Mouse (Mus musculus) midbrain, embryonic 10.5 days (tissue): ENCODE measurements around the gene Figla. TPM values are rescaled to one million over a fixed set of nuclear protein-coding genes. Genes with fewer than 3 reads are reported as not detected.
"Not testable (repeated sequence)": the region's sequence is repeated elsewhere in the genome, so short reads cannot be mapped to it uniquely, and the experiment has no call there.

ENCODE experiments used
- DNase-seq: peaks from one replicate; pipeline ENCODE4 v3.0.0-alpha.2; 2017; ENCODE audit warnings: low spot score
- H3K27ac ChIP-seq: fragments of 300-500 bp; sonication (generic); replicated peaks from 2 replicates; pipeline ENCODE4 v1.5.1; 2016; ENCODE audit warnings: mild to moderate bottlenecking
- H3K27me3 ChIP-seq: fragments of 300-500 bp; sonication (generic); 2 replicates; pipeline ENCODE4 v1.6.1; 2016; ENCODE audit warnings: low read depth, mild to moderate bottlenecking; ENCODE audit not compliant: poor library complexity, severe bottlenecking
- H3K36me3 ChIP-seq: fragments of 300-500 bp; sonication (generic); 2 replicates; pipeline ENCODE4 v1.6.1; 2016; ENCODE audit warnings: mild to moderate bottlenecking, moderate library complexity
- H3K4me1 ChIP-seq: fragments of 300-500 bp; sonication (generic); 2 replicates; pipeline ENCODE4 v1.6.1; 2016
- H3K4me3 ChIP-seq: fragments of 300-500 bp; sonication (generic); 2 replicates; pipeline ENCODE4 v1.5.1; 2016; ENCODE audit warnings: mild to moderate bottlenecking, moderate library complexity
- H3K9me3 ChIP-seq: fragments of 300-500 bp; sonication (generic); replicated peaks from 2 replicates; pipeline ENCODE4 v1.6.1; 2016; ENCODE audit warnings: mild to moderate bottlenecking
- WGBS: fragments of 180-500 bp; shearing (Covaris S2); methylation state at CpG from one replicate; pipeline ENCODE4 v1.1.7; 2016; 5-methylcytosine and 5-hydroxymethylcytosine counted together
- polyA plus RNA-seq: library from polyadenylated mRNA; unstranded; fragments of >200 nt; fragmentation: Nextera tagmentation; extraction: Ambion mirVana; gene quantifications from 2 replicates; pipeline ENCODE4 v1.2.1, GENCODE M21; 2016

The Figla gene
- not detected in 2 replicates for polyA plus RNA-seq

DNA sequence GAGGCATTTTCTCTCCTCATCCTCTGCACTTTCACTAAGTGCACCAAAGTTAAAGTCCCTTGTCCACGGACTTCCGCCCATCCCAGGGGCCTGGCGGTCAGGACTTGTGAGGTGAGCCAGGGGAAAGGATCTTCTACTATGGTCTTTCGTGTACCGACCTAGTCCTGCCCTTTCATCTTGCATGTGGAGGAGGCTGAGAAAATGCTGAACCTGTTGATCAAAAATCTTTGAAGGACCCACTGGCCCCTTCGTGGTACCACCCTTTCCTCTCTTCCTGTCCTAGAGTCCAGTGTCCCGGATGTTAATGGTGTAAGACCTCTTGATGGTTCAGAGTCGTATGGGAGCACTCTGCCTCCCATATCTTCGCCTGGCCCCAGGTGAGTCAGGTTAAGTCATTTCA lies at the start of gene Figla:
Gene Figla, plus strand, starts transcription at position 301 of the 400 bp plus-strand sequence.
- 85% methylated on average over 9 of the region's 9 CpGs for WGBS
- no peak within 1 kb of the TSS for H3K4me3 ChIP-seq

GRCm38 (mm10) chr6:85966686-85967085 lies 49.3 kb upstream of the Figla start:
- Histone ChIP-seq H3K4me3 (no peak overlapping the region), H3K4me1 (peaks cover 4% of the 10 kb centered on the region), H3K36me3 (no peaks in the 10 kb centered on the region), H3K27me3 (no peaks in the 10 kb centered on the region), H3K9me3 (no peaks in the 10 kb centered on the region), H3K27ac (no peak overlapping the region)
- DNase-seq = no peak
- WGBS = 83% methylated on average over 4 of the region's 4 CpGs

More for the DNA sequence above, at the start of gene Figla:
- no peaks in the 10 kb centered on the region for H3K4me1 ChIP-seq
- no peak within 1 kb of the TSS for H3K27ac ChIP-seq
- H3K9me3 ChIP-seq = no peaks in the 10 kb centered on the region
- no peak for DNase-seq
- H3K27me3 ChIP-seq = no peaks in the 10 kb centered on the region
- no peaks in the 10 kb centered on the region for H3K36me3 ChIP-seq

GRCm38 (mm10) chr6:85969889-85970288 lies 46.1 kb upstream of the Figla start:
- H3K36me3 ChIP-seq = no peaks in the 10 kb centered on the region
- no peak for DNase-seq
- 66% methylated on average over 2 of the region's 2 CpGs for WGBS
- no peaks in the 10 kb centered on the region for H3K4me1 ChIP-seq
- H3K9me3 ChIP-seq = no peaks in the 10 kb centered on the region
- no peak overlapping the region for H3K4me3 ChIP-seq
- no peak overlapping the region for H3K27ac ChIP-seq
- no peaks in the 10 kb centered on the region for H3K27me3 ChIP-seq

- 81% methylated on average over 3 of the region's 3 CpGs for WGBS
- no peaks in the 10 kb centered on the region for H3K4me1 ChIP-seq
- no peak overlapping the region for H3K27ac ChIP-seq
- DNase-seq = no peak
- H3K4me3 ChIP-seq = no peak overlapping the region
- no peaks in the 10 kb centered on the region for H3K27me3 ChIP-seq
- H3K9me3 ChIP-seq = no peaks in the 10 kb centered on the region
- H3K36me3 ChIP-seq = no peaks in the 10 kb centered on the region
Observed at GRCm38 (mm10) chr6:85972699-85973098, 43.3 kb upstream of the Figla start.

DNA sequence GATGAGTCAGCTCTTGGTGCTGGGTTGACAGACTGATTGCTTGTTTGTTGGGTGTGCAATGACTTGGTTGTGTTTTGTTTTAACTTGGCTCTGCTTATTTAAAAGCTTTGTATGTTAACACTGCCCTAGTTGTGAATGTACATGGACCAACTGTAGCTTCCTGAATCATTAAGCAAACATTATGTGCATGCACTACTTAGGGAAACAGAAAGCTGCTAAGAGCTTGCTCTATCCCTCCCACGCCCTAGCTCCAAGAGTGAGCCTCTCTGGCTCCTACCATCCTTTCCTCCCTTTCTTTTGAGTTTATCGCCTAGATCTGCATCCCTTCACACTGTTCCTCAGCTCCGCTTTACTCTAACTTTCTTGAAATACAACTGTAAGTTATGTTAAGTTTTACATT lies 42.6 kb upstream of the Figla start:
- no peak for DNase-seq
- WGBS = 90% methylated on average over 3 of the region's 3 CpGs
- H3K27me3 ChIP-seq = no peaks in the 10 kb centered on the region

DNA sequence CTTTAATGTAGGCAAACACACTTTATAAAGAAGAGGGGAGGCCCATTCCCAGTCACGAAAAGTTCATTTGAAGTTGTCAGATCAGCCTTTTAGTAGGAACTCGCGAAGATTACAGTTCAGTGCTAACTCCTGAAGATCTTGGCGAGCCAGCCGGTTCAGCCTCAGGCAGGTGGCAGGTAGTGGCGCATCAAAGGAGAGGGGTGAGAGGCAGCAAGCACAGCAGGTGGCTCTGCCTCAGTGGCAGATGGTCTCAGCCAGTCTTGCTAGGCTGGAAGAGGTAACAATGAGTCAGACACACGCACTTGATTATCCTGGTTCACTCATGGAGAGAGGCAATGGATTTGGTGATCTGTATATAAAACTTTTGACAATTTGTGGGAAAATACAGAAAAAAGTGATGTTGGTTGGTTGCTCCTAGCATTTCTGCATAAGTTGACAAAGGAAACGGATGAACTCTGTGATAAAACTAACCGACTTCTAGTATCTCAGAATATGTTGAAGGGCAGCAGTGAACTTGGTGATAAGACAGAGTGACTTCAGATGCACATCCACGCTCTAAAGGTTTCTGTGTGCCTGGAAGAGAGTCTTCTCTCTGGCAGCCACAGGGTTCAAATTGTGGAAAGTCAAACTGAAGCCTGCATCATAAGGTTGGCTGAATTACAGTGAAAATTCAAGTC lies 40.9 kb upstream of the Figla start:
- WGBS = 65% methylated on average over 10 of the region's 10 CpGs
- Histone ChIP-seq H3K27ac (no peak overlapping the region), H3K4me3 (no peak overlapping the region), H3K9me3 (0 out of 2 replicates have a peak, but pooled peaks cover 4% of the 10 kb centered on the region), H3K27me3 (no peaks in the 10 kb centered on the region), H3K36me3 (no peaks in the 10 kb centered on the region), H3K4me1 (no peaks in the 10 kb centered on the region)
- no peak for DNase-seq

More for the DNA sequence above, 42.6 kb upstream of the Figla start:
- Histone ChIP-seq H3K4me1 (no peaks in the 10 kb centered on the region), H3K36me3 (no peaks in the 10 kb centered on the region), H3K4me3 (no peak overlapping the region), H3K27ac (no peak overlapping the region), H3K9me3 (0 out of 2 replicates have a peak, but pooled peaks cover under 1% of the 10 kb centered on the region)

DNA sequence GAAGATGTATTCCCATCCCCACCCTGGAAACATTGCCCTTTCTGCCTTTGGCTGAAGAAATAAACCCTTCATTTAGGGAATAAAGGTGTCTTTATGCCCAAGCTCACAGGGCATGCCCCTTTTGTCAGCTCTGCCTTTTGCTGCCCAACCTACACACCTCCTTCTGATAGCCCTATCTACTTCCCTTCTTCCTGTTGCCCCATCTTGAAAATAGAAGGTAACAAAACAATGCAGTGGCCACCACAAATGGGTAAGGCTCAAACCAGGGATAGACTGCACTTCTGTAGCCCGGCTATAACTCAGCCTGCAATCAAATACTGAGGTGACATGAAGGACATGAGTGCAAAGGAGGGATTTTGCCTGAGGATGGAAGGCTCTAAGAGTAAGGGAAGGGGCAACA lies 40.2 kb upstream of the Figla start:
- no peak for DNase-seq
- no peaks in the 10 kb centered on the region for H3K4me1 ChIP-seq
- H3K4me3 ChIP-seq = no peak overlapping the region
- no peak overlapping the region for H3K27ac ChIP-seq
- H3K36me3 ChIP-seq = no peaks in the 10 kb centered on the region
- WGBS = 86% methylated on average over 1 of the region's 1 CpGs
- H3K9me3 ChIP-seq = 0 out of 2 replicates have a peak, but pooled peaks cover 4% of the 10 kb centered on the region
- H3K27me3 ChIP-seq = no peaks in the 10 kb centered on the region

- H3K27ac ChIP-seq = no peak overlapping the region
- WGBS = 94% methylated on average over 5 of the region's 5 CpGs
- DNase-seq = no peak
- H3K4me1 ChIP-seq = no peaks in the 10 kb centered on the region
- 0 out of 2 replicates have a peak, but pooled peaks cover 4% of the 10 kb centered on the region for H3K9me3 ChIP-seq
- no peaks in the 10 kb centered on the region for H3K27me3 ChIP-seq
- no peak overlapping the region for H3K4me3 ChIP-seq
- H3K36me3 ChIP-seq = no peaks in the 10 kb centered on the region
Observed at GRCm38 (mm10) chr6:85976242-85976641, 39.7 kb upstream of the Figla start.

DNA sequence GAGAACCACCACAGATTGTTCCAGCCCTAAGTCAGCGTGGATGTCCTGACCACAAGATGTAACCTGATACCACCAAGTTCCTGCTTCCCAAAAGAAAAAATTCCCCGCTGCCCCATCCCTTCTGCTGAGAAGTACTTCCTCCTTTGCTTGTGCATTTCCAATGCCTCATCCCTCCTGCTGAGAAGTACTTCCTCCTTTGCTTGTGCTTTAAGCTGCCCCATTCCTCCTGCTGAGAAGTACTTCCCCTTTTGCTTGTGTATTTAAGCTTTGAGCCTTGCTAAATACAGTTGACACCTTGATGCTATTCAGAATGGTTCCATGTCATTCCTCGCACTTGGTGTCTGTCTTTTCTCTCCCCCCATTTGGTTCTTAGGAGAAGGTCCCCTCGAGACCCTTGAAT lies 37.2 kb upstream of the Figla start:
- WGBS = 79% methylated on average over 4 of the region's 4 CpGs
- not testable (repeated sequence) for H3K27me3 ChIP-seq, H3K27ac ChIP-seq, H3K9me3 ChIP-seq, H3K36me3 ChIP-seq, H3K4me1 ChIP-seq, H3K4me3 ChIP-seq, DNase-seq

DNA sequence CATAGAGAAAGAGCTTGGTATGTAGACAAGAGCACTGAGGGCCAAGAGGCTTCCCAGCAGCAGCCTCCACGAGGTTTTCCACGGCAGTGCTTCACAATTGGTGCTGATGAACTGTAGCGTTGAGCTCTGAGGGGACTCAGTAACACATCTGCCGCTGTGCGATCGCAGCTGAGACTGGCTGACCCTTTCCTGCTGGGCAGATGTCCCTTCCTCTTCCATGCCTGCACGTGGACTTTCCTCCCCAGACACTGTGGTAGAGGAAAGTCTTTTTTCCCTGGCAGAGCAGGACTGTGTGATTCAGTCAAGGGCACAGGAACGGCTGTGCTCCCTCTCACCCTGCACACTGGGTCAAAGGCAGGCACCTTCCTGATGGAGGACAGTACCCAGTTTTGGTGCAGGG lies 31.6 kb upstream of the Figla start:
- no peaks in the 10 kb centered on the region for H3K36me3 ChIP-seq
- no peaks in the 10 kb centered on the region for H3K27me3 ChIP-seq
- DNase-seq = no peak
- no peak overlapping the region for H3K4me3 ChIP-seq
- H3K4me1 ChIP-seq = no peaks in the 10 kb centered on the region
- H3K9me3 ChIP-seq = no peaks in the 10 kb centered on the region
- 84% methylated on average over 8 of the region's 8 CpGs for WGBS
- H3K27ac ChIP-seq = no peak overlapping the region

- not testable (repeated sequence) for H3K9me3 ChIP-seq, H3K27me3 ChIP-seq, H3K36me3 ChIP-seq, H3K4me1 ChIP-seq, DNase-seq, H3K4me3 ChIP-seq, H3K27ac ChIP-seq
- WGBS = 84% methylated on average over 5 of the region's 5 CpGs
Observed at GRCm38 (mm10) chr6:85989570-85989969, 26.4 kb upstream of the Figla start.

DNA sequence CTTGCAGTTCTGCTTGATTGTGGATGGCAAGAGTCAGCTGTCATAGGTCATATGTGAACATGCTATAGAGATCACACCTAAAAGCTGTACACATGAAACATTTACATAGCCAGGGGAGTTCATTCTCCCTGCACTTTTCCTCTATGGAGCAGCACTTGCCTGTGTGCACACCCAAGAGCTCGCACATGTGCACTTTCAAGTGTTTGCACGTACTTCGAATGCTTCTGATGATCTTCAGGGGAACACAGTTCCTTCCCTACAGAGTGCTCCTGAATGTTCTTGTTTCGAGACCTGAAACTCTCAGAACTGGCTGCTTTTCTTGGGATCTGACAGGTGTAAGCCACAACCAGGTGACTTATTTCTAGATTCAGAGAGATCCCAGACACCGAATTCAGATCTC lies 25.2 kb upstream of the Figla start:
- H3K9me3 ChIP-seq, H3K36me3 ChIP-seq, H3K27me3 ChIP-seq, H3K4me3 ChIP-seq, H3K27ac ChIP-seq, H3K4me1 ChIP-seq, DNase-seq: not testable (repeated sequence)
- WGBS = 93% methylated on average over 5 of the region's 5 CpGs

DNA sequence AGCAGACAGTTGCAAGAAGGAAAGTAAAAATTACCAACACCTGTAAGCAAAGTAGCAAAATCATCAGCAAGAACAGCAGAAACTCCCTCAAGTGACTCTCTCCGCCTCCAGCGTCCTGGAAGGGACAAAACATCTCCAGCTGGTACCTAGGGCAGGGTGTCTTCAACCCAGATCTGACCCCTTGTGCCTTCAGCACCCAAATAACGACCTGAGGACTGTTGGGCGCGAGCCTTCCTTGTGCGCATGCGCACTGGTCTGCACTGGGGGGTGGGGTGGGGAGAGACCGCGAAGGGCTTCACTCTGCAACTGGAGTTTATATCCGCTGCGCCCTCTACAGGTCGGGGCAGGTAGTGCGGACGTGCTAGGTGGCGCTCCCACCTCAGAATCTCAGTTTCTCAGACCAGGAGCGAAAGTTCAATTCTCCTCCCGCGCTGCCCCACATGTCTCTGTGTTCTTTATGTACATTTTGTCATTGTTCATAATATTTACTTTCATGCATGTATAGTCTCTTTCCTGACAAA lies 12.5 kb upstream of the Figla start:
- no peaks in the 10 kb centered on the region for H3K36me3 ChIP-seq
- 78% methylated on average over 18 of the region's 18 CpGs for WGBS
- no peaks in the 10 kb centered on the region for H3K9me3 ChIP-seq
- peaks cover 4% of the 10 kb centered on the region; the same call in 1 of the 2 replicates for H3K4me1 ChIP-seq
- H3K27ac ChIP-seq = no peak overlapping the region
- H3K27me3 ChIP-seq = no peaks in the 10 kb centered on the region
- no peak for DNase-seq
- no peak overlapping the region for H3K4me3 ChIP-seq
